Mouse (Mus musculus) gastrocnemius, adult 2 months (tissue): Measurements from ENCODE around the gene Galnt17. TPM values are rescaled to one million over a fixed set of nuclear protein-coding genes. Genes with fewer than 3 reads are reported as not detected.

Experiments used
- DNase-seq: peaks from one replicate; pipeline ENCODE4 v3.0.0; 2022
- H3K27ac ChIP-seq: fragments of 200-600 bp; 2 replicates; pipeline ENCODE4 v1.8.1; 2022; ENCODE audit warnings: mild to moderate bottlenecking
- H3K4me3 ChIP-seq: fragments of 200-600 bp; 2 replicates; pipeline ENCODE4 v1.8.1; 2022; ENCODE audit warnings: mild to moderate bottlenecking, moderate library complexity
- CTCF ChIP-seq: fragments of 200-600 bp; IDR thresholded peaks from 2 replicates; pipeline ENCODE4 v1.8.1; 2022; ENCODE audit warnings: antibody characterized with exemption, mild to moderate bottlenecking, moderate library complexity
- intact Hi-C: fragments of 180-260 bp; cut with DNase I; formaldehyde crosslinking; loops from one replicate; pipeline ENCODE4 v1.15.1; 2025
- total RNA-seq, 2 experiments: library from RNA; stranded (reverse); gene quantifications; 2 replicates each; pipeline ENCODE4 v1.2.3; 2021

Gene Galnt17
- total RNA-seq, 2 experiments from 2014 or later = 4.3 to 4.5 TPM

GRCm38 (mm10) chr5:131024506-131024905 lies 283.8 kb downstream of the Galnt17 start:
- peak overlapping the region; percentile 12; the same call in 1 of the 2 replicates for H3K27ac ChIP-seq
- intact Hi-C loops = no loop called here
- DNase-seq = peak; percentile 64
- no peak for TF ChIP-seq CTCF
- no peak overlapping the region for H3K4me3 ChIP-seq

GRCm38 (mm10) chr5:131022396-131022993 lies 285.8 kb downstream of the Galnt17 start:
- intact Hi-C loops = no loop called here

GRCm38 (mm10) chr5:131020936-131021335 lies 287.4 kb downstream of the Galnt17 start:
- no peak for DNase-seq
- TF ChIP-seq CTCF = no peak

More at GRCm38 (mm10) chr5:131022396-131022993, 285.8 kb downstream of the Galnt17 start:
- DNase-seq = no peak
- no peak overlapping the region for H3K4me3 ChIP-seq
- no peak overlapping the region for H3K27ac ChIP-seq
- no peak for TF ChIP-seq CTCF

GRCm38 (mm10) chr5:131019346-131019965 lies 288.8 kb downstream of the Galnt17 start:
- H3K4me3 ChIP-seq = no peak overlapping the region
- intact Hi-C loops = loop anchor here (10.0 kb wide), 1 partner anchor 135 kb away; no protein-coding TSS in a partner anchor
- no peak for TF ChIP-seq CTCF
- DNase-seq = no peak
- H3K27ac ChIP-seq = no peak overlapping the region

More at GRCm38 (mm10) chr5:131020936-131021335, 287.4 kb downstream of the Galnt17 start:
- Histone ChIP-seq H3K27ac (no peak overlapping the region), H3K4me3 (no peak overlapping the region)
- intact Hi-C loops = no loop called here

- no peak overlapping the region for H3K4me3 ChIP-seq
These were observed 292.2 kb downstream of the Galnt17 start for GRCm38 (mm10) chr5:131016066-131016465.

GRCm38 (mm10) chr5:131015341-131015740 lies 293.0 kb downstream of the Galnt17 start:
- no peak overlapping the region for H3K4me3 ChIP-seq
- intact Hi-C loops = loop anchor here (10.0 kb wide), 1 partner anchor 139 kb away; no protein-coding TSS in a partner anchor
- H3K27ac ChIP-seq = no peak overlapping the region
- no peak for DNase-seq
- no peak for TF ChIP-seq CTCF

More at GRCm38 (mm10) chr5:131016066-131016465, 292.2 kb downstream of the Galnt17 start:
- no peak overlapping the region for H3K27ac ChIP-seq
- DNase-seq = no peak
- intact Hi-C loops = loop anchor here (10.0 kb wide), 1 partner anchor 139 kb away; no protein-coding TSS in a partner anchor
- no peak for TF ChIP-seq CTCF

GRCm38 (mm10) chr5:131013816-131014215 lies 294.5 kb downstream of the Galnt17 start:
- no peak overlapping the region for H3K4me3 ChIP-seq
- H3K27ac ChIP-seq = no peak overlapping the region
- no peak for TF ChIP-seq CTCF
- intact Hi-C loops = loop anchor here (10.0 kb wide), 1 partner anchor 141 kb away; no protein-coding TSS in a partner anchor
- DNase-seq = no peak

- TF ChIP-seq CTCF = no peak
- DNase-seq = no peak
- intact Hi-C loops = loop anchor here (10.0 kb wide), 1 partner anchor 142 kb away; no protein-coding TSS in a partner anchor
- no peak overlapping the region for H3K27ac ChIP-seq
- no peak overlapping the region for H3K4me3 ChIP-seq
These were observed 295.2 kb downstream of the Galnt17 start for GRCm38 (mm10) chr5:131013101-131013500.

- Histone ChIP-seq H3K27ac (no peak overlapping the region), H3K4me3 (no peak overlapping the region)
- intact Hi-C loops = loop anchor here (5.0 to 10.0 kb wide), 3 partner anchors 58 to 298 kb away; partner anchors contain the start of gene Galnt17
- peak; percentile 31 for DNase-seq
- peak; percentile 57 for TF ChIP-seq CTCF
These were observed 298.8 kb downstream of the Galnt17 start for GRCm38 (mm10) chr5:131009510-131009909.

GRCm38 (mm10) chr5:131008507-131008906 lies 299.8 kb downstream of the Galnt17 start:
- Histone ChIP-seq H3K27ac (peak overlapping the region; percentile 31), H3K4me3 (no peak overlapping the region)
- intact Hi-C loops = loop anchor here (5.0 to 10.0 kb wide), 3 partner anchors 59 to 299 kb away; partner anchors contain the start of gene Galnt17
- TF ChIP-seq CTCF = no peak
- DNase-seq = peak; percentile 61

- H3K27ac ChIP-seq = peak overlapping the region; percentile 31
- TF ChIP-seq CTCF = peak; percentile 64
- peak; percentile 38 for DNase-seq
- no peak overlapping the region for H3K4me3 ChIP-seq
- intact Hi-C loops = loop anchor here (1.0 to 10.0 kb wide), 4 partner anchors 59 to 422 kb away; partner anchors contain the start of gene Galnt17
These were observed 300.3 kb downstream of the Galnt17 start for GRCm38 (mm10) chr5:131007871-131008505.

GRCm38 (mm10) chr5:131007198-131007597 lies 301.1 kb downstream of the Galnt17 start:
- intact Hi-C loops = loop anchor here (1.0 to 10.0 kb wide), 4 partner anchors 60 to 423 kb away; partner anchors contain the start of gene Galnt17
- peak; percentile 31 for DNase-seq
- Histone ChIP-seq H3K4me3 (no peak overlapping the region), H3K27ac (no peak overlapping the region)
- TF ChIP-seq CTCF = no peak
